Mouse (Mus musculus) layer of hippocampus, adult 8-10 months (tissue): ENCODE measurements around the gene Sesn2. TPM values are rescaled to one million over a fixed set of nuclear protein-coding genes. Genes with fewer than 3 reads are reported as not detected.
A peak's percentile ranks its signal among the peaks of the same experiment; 100 is the strongest.
"Not testable (repeated sequence)": the region's sequence is repeated elsewhere in the genome, so short reads cannot be mapped to it uniquely, and the experiment has no call there.

Experiments
- DNase-seq, 2 experiments: peaks; one replicate each; pipeline ENCODE4 v3.0.0; 2022; ENCODE audit warnings: low spot score in 2 of 2
- total RNA-seq, 4 experiments: library from RNA; stranded (reverse); gene quantifications; 2 replicates each; pipeline ENCODE4 v1.2.4; 2022

The Sesn2 gene
- total RNA-seq, 4 experiments from 2014 or later: 13.1 to 14.5 (median 14.4) TPM

DNA sequence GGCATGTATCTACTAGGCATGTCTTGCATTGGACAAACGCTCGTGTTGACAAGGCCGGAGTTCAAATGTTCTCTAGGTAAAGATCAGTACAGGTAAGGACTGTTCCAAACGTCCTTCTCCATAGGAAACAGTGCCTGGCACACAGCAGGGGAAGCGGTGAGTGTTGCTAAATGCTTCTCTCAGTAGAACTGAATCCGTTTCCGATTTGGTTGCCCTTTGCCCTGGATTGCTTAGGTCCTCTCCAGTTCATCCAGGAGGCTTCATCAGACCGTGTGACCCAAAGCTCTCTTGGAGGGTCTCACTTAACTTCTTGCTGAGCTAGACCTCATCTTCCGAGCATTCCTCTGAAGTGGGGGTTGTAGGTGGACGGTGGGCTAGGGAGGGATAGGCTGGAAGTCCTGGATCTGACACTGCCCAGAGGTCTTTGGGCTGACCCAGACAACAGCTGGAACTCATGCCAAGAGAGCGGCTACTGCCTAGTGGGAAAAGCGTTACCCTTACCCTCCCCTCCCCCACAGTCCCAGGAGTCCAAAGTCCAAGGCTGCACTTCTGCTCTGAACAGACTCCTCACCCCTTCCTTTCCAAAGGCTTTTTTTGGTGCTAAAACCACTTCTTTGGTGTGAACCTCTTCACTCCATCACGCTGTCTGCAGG, 27.2 kb downstream of the Sesn2 start:
- no peak for DNase-seq

DNA sequence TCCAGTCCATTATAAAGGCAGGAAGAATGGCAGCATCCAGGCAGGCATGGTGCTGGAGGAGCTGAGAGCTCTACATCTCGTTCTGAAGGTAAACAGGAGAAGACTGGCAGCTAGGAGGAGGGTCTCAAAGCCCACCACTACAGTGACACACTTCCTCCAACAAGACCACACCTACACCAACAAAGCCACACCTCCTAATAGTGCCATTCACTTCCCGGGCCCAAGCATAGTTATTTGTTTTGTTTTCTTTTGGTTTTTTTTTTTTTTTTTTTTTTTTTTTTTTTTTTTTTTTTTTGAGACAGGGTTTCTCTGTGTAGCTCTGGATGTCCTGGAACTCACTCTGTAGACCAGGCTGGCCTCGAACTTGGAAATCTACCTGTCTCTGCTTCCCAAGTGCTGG, 28.2 kb downstream of the Sesn2 start:
- not testable (repeated sequence) for DNase-seq

DNA sequence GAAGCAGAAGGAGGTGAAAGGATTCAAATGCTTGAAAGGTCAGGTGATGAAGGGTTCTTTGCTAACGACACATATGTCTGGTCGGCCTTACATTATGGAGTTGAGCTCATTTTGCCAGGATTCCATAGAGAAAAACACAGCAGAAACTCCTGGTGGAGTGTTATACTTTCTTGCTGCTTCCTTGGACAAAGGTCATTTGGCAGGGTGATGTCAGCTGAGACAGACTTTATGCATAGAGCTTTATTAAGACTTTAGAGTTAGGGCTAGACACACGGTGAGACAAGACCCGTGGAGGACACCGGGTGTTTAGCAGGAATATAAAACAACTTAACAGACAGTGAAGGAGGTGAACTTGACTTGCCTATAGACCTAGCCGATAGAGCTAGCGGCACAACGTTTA, 32.5 kb downstream of the Sesn2 start:
- no peak for DNase-seq

DNA sequence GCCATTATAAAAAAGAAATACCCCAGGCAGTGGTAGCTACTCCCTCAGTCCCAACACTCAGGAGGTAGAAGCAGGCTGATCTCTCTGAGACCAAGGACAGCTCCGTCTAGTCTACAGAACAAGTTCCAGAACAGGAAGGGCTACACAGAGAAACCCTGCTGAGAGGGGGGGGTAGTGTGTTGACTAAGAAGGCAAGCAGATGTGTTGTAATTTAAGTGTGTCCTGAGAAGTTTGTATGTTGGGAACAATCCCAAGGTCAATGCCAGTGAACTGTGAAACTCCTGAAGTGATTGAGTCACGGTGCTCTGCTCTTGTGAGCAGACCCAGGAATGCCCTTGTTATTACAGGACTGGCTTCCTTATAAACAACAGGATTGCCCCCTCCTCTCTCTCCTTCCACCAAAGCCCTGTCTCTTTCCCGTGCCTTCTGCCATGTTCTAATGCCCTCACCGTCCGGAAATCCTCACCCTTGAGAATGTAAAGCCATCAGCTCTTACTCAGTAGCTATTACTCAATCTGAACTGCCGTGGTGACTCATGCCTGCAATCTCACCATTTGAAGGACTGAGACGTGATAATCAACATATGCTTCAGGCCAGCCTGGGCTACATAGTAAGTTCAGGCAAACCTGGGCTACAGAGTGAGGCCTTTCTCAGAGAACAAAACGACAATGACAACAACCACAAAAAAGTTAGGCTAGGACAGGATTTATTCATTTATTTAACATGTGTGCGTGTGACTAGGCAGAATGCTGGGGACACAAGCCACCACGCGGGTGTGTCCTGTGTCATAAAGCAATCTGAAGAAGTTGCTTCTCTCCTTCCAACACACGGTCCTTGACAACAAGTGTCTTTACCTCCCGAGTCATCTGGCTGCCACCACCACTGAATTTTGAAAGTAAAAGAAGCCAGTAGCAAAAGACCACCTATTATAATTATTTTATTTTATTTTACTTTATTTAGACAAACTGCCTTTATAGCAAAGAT, 34.1 kb downstream of the Sesn2 start:
- no peak for DNase-seq

DNA sequence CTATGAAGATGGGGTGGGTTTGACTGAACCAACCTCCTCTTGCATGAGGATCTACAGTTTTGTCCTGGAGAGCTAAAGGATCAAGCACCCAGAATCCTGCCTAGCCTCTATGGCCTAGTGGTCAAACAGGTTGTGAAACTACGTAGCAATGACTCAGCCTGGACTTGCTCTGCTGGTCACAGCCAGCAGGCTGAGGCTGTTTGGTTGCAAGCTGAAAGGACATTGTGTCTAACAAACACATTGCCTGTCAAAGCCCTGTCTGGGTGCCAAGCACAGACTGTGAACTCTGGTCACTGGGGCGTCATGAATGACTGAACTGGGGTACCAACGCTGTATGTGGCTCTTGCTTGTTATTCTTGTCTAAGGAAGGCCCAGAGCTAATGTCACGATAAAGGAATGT, 35.7 kb downstream of the Sesn2 start:
- DNase-seq: peak in 1 of 2 experiments; percentile 16

DNA sequence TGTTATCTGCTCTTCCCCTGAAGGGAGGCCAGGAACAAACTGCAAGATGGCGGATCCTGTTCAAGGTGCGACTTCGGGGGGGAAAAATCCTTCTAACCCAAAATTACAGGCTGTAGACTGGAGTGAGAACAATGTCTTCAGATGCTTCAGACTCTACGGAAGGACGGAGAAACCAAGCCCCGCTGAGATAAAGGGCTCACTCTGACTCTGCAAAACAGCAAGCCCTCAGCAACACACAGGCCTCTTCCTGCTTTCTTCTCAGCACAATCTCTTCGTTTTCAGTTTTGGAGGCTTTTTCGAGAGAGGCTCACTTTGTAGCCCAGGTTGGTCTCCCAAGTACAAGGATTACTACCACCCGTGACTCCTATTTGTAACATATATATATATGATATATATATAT, 36.9 kb downstream of the Sesn2 start:
- no peak for DNase-seq

DNA sequence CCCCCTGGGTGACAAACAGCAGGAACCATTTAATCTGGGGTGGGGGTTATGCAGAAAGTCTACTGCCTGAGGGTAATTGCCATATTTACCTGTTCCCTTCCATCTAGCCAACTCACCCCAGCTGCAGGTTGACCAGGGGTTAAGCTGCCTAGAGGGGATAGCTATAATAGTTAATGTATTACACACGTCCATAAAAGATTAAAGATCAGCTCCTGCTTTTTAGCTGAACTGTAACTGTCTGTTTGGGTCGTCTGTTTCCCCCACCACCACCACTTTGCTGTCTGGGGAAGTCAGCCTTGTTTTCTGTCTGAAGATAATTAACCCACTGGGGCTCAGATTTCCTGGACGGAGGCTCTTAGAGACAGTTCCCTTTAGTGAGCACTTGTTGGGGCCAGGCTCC, 40.4 kb downstream of the Sesn2 start:
- DNase-seq: no peak

DNA sequence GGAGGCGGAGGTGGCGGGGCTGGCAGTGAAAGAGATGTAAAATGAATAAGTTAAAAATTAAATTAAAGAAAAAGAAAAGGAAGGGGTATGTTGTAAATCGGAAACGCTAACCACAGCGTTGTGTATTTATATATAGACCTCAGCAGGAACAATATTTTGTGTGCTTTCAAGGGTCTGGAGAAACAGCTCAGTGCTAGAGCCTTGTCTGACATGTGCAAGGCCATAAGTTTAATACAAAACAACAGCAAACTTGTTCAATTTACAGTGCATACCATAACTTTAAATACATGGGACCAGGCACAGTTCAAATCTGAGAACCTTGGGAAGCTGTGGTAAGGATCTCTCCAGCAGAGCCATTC, 46.1 kb downstream of the Sesn2 start:
- no peak for DNase-seq

DNA sequence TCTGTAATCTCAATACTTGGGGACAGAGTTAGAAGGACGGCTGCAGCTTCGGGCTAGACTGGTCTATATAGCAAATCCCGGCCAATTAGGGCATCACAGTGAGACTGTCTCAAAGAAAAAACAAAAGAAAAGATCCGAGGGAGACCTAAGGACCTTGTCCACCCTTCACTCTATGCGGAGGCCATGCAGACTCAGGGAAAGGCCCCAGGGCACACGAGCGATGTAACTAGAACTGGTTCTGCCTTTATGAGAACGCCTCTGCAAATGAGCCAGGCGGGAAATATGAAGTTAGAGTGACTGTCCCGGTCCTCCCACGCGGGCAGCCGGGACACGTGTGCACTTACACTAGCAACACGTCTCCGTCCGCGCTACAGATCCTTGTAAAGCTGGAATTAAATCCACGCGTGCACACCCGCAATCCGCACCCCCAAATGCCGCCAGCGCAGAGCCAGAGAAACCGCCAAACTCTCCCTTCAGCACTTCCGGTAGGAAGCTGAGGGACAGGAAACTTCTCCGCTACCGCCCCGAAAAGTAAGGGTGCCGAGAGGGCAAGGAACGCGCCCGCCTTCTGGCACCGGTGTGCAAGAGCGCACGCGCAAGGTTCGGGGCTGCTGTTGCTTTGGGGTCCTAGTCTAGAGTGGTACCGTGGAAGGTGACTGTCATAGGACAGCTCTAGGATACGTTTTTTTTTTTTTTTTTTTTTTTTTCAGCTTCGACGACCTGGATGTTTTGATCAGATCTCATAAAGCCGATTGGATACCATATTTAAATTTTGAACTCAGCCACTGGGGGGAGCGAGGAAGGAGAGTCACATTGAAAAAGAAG, 46.7 kb downstream of the Sesn2 start, which contains the start of gene Med18:
Gene Med18, minus strand, starts transcription at position 492 of the 825 bp plus-strand sequence.
- peak; percentile 91 for DNase-seq

DNA sequence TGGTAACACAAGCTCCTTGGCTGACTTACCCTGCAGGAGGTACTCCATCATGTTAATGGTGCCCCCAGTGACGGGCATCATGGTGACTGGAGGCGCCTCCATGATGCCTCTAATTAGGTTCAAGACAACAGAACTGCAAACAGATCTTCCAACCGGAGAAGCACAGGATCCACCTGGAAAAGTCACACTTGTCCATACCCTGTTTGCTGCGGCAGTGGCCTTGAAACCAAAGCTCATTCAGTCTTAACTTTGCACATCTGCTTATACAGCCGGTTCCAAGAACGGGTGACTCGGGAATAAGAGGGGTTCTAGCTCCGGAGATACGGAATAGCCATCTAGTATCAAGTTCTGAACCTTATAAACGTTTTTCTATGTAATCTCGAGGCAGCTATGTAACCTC, 47.5 kb downstream of the Sesn2 start:
- DNase-seq: no peak

DNA sequence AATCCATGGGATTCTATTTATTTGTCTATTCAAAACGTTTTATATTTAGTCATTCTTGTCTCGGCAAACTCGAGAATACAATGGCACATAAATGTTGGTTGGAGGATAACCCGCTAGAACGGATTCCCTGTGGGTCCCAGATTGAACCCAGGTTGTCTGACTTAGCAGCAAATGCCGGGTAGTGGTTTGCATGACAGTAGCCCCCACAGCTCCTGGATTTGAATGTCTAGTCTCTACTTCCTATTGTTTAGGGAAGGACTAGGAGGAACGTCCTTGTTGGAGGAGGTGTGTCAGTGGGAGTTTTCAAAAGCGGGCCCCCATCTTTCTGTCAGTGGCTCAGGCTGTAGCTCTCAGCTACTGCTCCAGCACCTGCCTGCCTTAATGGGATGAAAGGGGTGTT, 50.1 kb downstream of the Sesn2 start:
- no peak for DNase-seq

DNA sequence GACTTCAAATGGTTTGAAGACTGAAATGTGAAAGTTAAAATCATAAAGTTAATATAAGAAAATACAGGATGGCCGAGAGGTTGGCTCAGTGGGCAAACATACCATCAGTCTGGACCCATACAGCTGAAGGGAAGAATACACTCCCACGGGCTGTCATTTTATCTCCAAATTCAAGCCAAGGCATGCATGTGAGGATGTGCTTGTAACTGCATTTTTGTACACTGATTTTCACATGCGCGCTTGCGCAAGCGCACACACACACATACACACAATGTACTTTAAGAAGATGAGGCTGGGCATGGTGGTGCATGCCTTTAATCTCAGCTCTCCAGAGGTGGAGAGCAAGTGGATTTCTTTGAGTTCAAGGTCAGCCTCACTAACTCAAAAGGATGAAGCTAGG, 54.7 kb downstream of the Sesn2 start:
- DNase-seq: no peak

DNA sequence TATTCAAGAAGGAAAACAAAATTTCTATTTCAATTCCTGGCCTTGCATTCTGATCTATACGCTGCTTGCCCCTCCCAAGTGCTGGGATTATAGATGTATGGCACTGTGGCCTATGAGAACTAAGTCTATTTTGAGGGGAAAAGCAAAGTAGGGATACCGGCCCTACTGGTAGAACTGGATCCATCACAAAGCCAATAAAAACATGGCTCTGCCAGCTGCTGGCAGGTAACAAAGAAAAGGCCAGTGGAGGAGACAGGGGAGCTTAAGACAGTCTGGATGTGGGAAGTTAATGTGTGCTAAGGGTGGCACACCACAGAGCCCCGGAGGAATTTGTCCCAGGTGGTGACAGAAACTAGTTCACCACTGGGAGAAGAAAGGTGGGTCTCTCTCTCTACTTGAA, 55.2 kb downstream of the Sesn2 start:
- no peak for DNase-seq

DNA sequence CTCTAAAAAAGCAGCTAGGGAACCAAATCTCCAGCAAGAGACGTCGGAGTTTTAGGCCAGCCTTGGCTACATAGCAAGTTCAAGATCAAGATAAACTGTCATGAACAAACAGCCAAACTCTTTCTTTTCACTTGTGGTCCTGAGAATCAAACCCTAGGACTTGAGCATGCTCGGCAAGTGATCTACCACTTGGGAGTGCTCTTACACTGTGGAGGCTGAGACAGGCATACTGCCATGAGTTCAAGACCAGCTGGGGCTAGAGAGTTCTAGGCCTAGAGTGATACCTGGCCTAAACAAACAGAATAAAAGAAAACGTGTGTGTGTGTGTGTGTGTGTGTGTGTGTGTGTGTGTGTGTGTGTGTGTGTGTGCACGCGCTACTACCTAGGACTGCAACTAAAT, 56.1 kb downstream of the Sesn2 start:
- no peak for DNase-seq

DNA sequence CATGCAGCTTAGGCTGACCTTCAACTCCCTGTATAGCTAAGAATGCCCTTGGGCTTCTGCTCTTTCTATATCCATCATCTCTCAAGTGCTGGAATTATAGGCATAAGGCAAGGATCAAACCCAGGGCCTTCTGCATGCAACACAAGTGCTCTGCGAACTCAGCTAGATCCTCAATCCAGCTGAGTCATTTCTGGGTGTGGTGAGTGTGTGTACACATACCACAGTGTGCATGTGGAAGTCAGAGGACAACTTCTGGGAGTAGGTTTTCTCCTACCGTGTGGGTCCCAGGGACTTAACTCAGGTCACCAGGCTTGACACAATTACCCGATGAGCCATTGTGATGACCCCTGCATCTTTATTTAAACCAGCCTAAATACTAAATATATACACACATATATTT, 60.5 kb downstream of the Sesn2 start:
- DNase-seq: no peak

DNA sequence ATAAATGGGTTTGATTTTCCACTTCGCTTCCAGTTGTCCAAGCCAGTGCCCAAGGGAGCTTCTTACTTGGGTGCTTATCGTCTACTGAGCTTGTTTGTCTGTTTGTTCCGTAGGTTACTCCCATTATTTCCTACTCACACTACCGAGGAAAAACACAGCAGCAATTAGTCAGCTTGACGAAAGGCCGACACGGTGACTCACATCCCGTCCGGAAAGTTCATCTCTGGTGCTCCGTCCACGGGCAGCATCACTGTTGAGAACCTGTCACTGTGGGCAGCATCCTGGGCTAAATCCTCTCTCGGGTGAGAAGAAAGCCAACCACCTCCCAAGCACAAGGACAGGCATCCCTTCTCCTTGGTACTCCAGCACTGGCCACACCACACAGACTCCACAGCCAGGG, 64.2 kb downstream of the Sesn2 start:
- no peak for DNase-seq

DNA sequence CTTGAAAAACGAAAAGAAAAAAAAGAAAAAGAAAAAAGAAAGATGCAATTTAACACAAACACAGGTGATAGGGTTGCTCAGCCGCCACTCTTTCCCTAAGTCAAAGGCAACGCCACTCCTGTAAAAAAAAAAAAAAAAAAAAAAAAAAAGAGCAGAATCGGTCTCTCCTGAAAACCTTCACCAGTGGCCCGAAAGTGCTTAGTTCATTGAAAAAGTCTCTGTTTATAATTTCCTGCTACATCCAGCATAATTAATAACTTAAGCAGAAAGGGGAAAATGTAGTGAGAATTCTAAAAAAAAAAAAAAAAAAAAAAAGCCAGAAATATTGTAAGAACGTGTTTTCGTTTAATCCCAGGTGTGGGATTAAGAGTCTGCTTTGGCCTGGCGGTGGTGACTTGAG, 65.8 kb downstream of the Sesn2 start:
- no peak for DNase-seq

Other genes with a start within 250 kb of the Sesn2 start
- 10 to 100 TPM; 23.9 to 25.1 (median 24.5) TPM for gene Gmeb1, start 248.9 kb downstream of the Sesn2 start, total RNA-seq
- 10 to 100 TPM; 20.6 to 27.9 (median 24.9) TPM for gene Taf12, start 236.1 kb downstream of the Sesn2 start, total RNA-seq
- 1 to 10 TPM; 1.4 to 2.8 (median 1.9) TPM for gene Rab42, start 207.1 kb downstream of the Sesn2 start, total RNA-seq
- 10 to 100 TPM; 21.9 to 27.1 (median 24.0) TPM for gene Trnau1ap, start 181.0 kb downstream of the Sesn2 start, total RNA-seq
- 10 to 100 TPM; 10.0 to 12.4 (median 11.0) TPM for gene Rcc1, start 156.9 kb downstream of the Sesn2 start, total RNA-seq
- gene Phactr4, start 88.0 kb downstream of the Sesn2 start, total RNA-seq: 10 to 100 TPM in 3 of 4 experiments, 1 to 10 TPM in 1; 9.0 to 14.0 (median 12.6) TPM
- gene Med18, start 46.6 kb downstream of the Sesn2 start, total RNA-seq: 10 to 100 TPM in 1 of 4 experiments, 1 to 10 TPM in 3; 8.3 to 10.3 (median 9.2) TPM
- gene Atpif1, start 23.2 kb upstream of the Sesn2 start, total RNA-seq: 100 to 1,000 TPM; 313 to 407 (median 357) TPM
- gene Dnajc8, start 25.0 kb upstream of the Sesn2 start, total RNA-seq: 100 to 1,000 TPM in 2 of 4 experiments, 10 to 100 TPM in 2; 88.8 to 104 (median 94.6) TPM
- 1 to 10 TPM; 1.1 to 3.8 (median 2.5) TPM for gene Ptafr, start 53.6 kb upstream of the Sesn2 start, total RNA-seq
- gene Eya3, start 128.5 kb upstream of the Sesn2 start, total RNA-seq: 10 to 100 TPM; 28.7 to 31.1 (median 29.0) TPM
- 1 to 10 TPM; 2.9 to 4.5 (median 3.6) TPM for gene Xkr8, start 222.0 kb upstream of the Sesn2 start, total RNA-seq
- gene Smpdl3b, start 246.8 kb upstream of the Sesn2 start, total RNA-seq: 1 to 10 TPM; 3.4 to 4.6 (median 4.0) TPM